Mouse (Mus musculus) liver, adult 2 months (tissue): ENCODE measurements at regions not wholly inside any gene's neighbourhood (a gene's known extent, or its start where the extent isn't known, plus 50 kb on each side); places are given as distances from the start of the nearest gene placed in this dataset.

Experiments used
- DNase-seq: peaks from one replicate; pipeline ENCODE4 v3.0.0-alpha.2; 2011; ENCODE audit warnings: low read depth, low spot score; ENCODE audit errors: extremely low read depth
- H3K27ac ChIP-seq: fragments of 200-500 bp; replicated peaks from 2 replicates; pipeline ENCODE4 v1.5.1; 2012; ENCODE audit warnings: low read depth, mild to moderate bottlenecking, control low read depth, inconsistent platforms, low read length; ENCODE audit not compliant: insufficient read depth
- H3K27me3 ChIP-seq: fragments of 200-500 bp; 2 replicates; pipeline ENCODE4 v1.6.1; 2012; ENCODE audit warnings: mild to moderate bottlenecking, moderate library complexity, low read length, inconsistent platforms; ENCODE audit not compliant: control insufficient read depth, insufficient read depth
- H3K36me3 ChIP-seq: fragments of 200-500 bp; 2 replicates; pipeline ENCODE4 v1.6.1; 2012; ENCODE audit warnings: low read length, inconsistent platforms; ENCODE audit not compliant: control insufficient read depth, insufficient read depth
- H3K4me1 ChIP-seq: fragments of 200-500 bp; 2 replicates; pipeline ENCODE4 v1.6.1; 2011; ENCODE audit warnings: low read length; ENCODE audit not compliant: control insufficient read depth, insufficient read depth
- H3K4me3 ChIP-seq: fragments of 200-500 bp; 2 replicates; pipeline ENCODE4 v1.5.1; 2011; ENCODE audit warnings: low read depth, mild to moderate bottlenecking, control low read depth, low read length, moderate library complexity; ENCODE audit not compliant: insufficient read depth
- H3K79me2 ChIP-seq: fragments of 200-500 bp; 2 replicates; pipeline ENCODE4 v1.6.1; 2012; ENCODE audit warnings: inconsistent platforms, mild to moderate bottlenecking, low read length, moderate library complexity; ENCODE audit not compliant: control insufficient read depth, insufficient read depth
- H3K9ac ChIP-seq: fragments of 200-500 bp; 2 replicates; pipeline ENCODE4 v1.6.1; 2012; ENCODE audit warnings: low read depth, mild to moderate bottlenecking, control low read depth, inconsistent platforms, low read length
- CTCF ChIP-seq: fragments of 200-500 bp; IDR thresholded peaks from 2 replicates; pipeline ENCODE4 v1.5.1; 2011; ENCODE audit warnings: low read depth, low read length, control low read depth
- POLR2A ChIP-seq: fragments of 200-500 bp; IDR thresholded peaks from 2 replicates; pipeline ENCODE4 v1.6.1; 2011; ENCODE audit warnings: low read length, control low read depth; ENCODE audit not compliant: insufficient read depth; ENCODE audit errors: extremely low read depth
- WGBS: fragments of 180-500 bp; shearing (Covaris S2); methylation state at CpG from one replicate; pipeline ENCODE4 v1.1.7; 2018; 5-methylcytosine and 5-hydroxymethylcytosine counted together

DNA sequence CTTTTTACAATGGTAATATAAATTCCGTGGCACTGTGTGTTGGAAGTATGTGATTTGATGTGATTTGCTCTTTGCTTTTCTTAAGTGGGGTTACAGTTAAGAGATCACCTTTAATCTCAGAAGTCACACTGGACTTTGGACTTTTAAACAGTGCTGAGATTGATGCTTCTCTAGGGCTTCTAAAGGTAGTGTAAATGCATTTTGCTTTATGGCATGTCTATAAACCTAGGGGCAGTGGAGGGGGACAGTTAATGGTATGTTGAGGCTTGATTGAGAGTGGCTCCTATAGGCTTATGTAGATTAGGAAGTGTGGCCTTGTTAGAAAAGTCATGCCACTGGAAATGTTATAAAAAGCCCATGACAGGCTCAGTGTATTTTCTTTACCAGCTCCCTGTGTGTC, 735.3 kb downstream of the Nap1l3 start:
- H3K4me3 ChIP-seq, result no peak overlapping the region
- H3K9ac ChIP-seq, result no peak overlapping the region
- no peaks in the 10 kb centered on the region for H3K79me2 ChIP-seq
- no peak overlapping the region for H3K27ac ChIP-seq
- no peaks in the 10 kb centered on the region for H3K4me1 ChIP-seq
- no peaks in the 10 kb centered on the region for H3K27me3 ChIP-seq
- TF ChIP-seq CTCF (no peak), POLR2A (no peak)
- H3K36me3 ChIP-seq, result no peaks in the 10 kb centered on the region
- WGBS, result 65% methylated on average over 1 of the region's 1 CpGs
- DNase-seq, result no peak

DNA sequence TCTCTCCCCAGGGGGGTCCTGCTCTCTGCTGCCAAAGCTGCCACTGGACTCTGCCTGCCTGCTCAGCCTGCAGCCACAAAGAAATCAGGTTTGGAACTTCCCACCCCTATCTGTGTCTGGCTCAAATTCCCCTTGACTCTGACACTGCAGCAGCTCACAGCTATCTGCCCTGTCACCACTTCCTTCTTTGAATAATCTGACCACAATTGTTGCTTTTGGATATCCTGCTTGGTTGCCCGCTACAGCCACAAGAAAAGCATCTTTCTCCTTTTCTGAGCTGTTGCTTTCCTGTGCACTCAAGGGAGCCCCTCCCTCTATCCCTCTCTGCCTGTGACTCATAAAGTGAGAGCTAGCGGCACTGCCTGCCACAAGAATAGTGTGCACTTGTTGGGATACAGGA, 742.6 kb downstream of the Nap1l3 start:
- no peak for DNase-seq
- Histone ChIP-seq H3K4me1 (no peaks in the 10 kb centered on the region), H3K79me2 (no peaks in the 10 kb centered on the region), H3K27me3 (no peaks in the 10 kb centered on the region), H3K9ac (no peak overlapping the region), H3K36me3 (no peaks in the 10 kb centered on the region), H3K4me3 (no peak overlapping the region), H3K27ac (no peak overlapping the region)
- TF ChIP-seq CTCF (no peak), POLR2A (no peak)
- WGBS, result 61% methylated on average over 2 of the region's 2 CpGs

DNA sequence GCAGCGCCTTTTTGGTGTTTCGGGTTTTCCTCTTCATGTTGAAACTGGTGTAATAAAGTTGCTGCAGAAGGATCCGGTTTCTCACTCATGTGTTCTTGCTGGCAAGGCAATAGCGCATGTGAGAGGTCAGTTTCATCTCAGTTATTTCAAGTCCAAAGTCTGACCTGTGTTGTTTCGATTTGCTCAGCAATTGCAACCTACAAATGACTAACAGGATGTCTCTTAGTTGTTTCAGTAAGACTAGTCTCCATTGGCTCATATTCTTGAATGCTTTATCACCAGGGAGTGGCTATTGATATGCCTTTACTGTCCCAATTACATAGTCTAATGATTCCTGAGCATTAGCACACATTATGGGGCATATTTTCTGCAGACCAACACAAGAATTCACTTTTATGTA, 751.7 kb downstream of the Nap1l3 start:
- H3K9ac ChIP-seq, result no peak overlapping the region
- no peak for TF ChIP-seq POLR2A
- TF ChIP-seq CTCF, result no peak
- 76% methylated on average over 5 of the region's 5 CpGs for WGBS

DNA sequence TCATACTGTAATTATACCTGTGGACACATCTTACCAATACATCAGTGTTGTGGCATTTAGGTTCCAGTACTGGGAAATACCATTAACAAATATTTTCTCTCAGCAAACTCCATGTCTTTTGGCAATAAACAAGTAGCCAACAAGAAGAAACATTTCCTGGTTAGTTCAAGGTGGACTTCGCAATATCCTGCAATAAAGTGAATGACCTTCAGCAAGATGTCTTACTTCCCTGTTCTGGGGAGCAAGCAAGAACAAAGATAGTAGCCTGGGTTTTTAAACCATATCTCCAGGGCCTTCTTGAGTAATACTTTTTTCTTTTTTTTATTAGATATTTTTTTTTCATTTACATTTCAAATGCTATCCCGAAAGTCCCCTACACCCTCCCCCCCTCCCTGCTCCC, 760.0 kb downstream of the Nap1l3 start:
- DNase-seq, result no peak
- WGBS, result 98% methylated on average over 2 of the region's 2 CpGs
- Histone ChIP-seq H3K4me3 (no peak overlapping the region), H3K79me2 (no peaks in the 10 kb centered on the region), H3K4me1 (no peaks in the 10 kb centered on the region), H3K27ac (no peak overlapping the region), H3K27me3 (no peaks in the 10 kb centered on the region), H3K9ac (no peak overlapping the region), H3K36me3 (no peaks in the 10 kb centered on the region)
- no peak for TF ChIP-seq CTCF
- no peak for TF ChIP-seq POLR2A

More for the DNA sequence above, 751.7 kb downstream of the Nap1l3 start:
- no peaks in the 10 kb centered on the region for H3K4me1 ChIP-seq
- H3K27ac ChIP-seq, result no peak overlapping the region
- no peaks in the 10 kb centered on the region for H3K79me2 ChIP-seq
- no peaks in the 10 kb centered on the region for H3K27me3 ChIP-seq
- H3K4me3 ChIP-seq, result no peak overlapping the region
- DNase-seq, result peak; percentile 71
- no peaks in the 10 kb centered on the region for H3K36me3 ChIP-seq

DNA sequence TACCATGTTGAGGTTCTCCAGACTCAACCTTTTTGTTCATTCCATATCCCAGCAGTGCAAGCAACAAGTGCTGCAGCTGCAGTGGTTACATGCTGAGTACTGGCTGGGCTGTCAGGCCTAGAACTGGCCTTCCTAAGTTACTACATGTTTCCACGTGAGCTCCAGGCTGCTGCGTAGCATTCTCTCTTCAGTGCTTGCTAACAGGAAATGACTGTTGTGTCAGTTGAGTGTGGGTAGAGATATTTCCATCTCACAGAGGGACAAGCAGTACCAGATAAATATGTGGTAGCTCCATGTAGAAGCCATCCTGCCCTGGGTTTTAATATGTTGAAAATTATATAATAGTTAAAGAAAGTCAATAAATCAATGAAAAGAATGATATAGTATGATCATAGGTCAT, 785.1 kb downstream of the Nap1l3 start:
- Histone ChIP-seq H3K9ac (no peak overlapping the region), H3K27ac (no peak overlapping the region), H3K79me2 (no peaks in the 10 kb centered on the region), H3K27me3 (no peaks in the 10 kb centered on the region), H3K4me3 (no peak overlapping the region), H3K4me1 (no peaks in the 10 kb centered on the region), H3K36me3 (no peaks in the 10 kb centered on the region)
- 80% methylated on average over 2 of the region's 2 CpGs for WGBS
- DNase-seq, result no peak
- TF ChIP-seq CTCF, result no peak
- TF ChIP-seq POLR2A, result no peak

DNA sequence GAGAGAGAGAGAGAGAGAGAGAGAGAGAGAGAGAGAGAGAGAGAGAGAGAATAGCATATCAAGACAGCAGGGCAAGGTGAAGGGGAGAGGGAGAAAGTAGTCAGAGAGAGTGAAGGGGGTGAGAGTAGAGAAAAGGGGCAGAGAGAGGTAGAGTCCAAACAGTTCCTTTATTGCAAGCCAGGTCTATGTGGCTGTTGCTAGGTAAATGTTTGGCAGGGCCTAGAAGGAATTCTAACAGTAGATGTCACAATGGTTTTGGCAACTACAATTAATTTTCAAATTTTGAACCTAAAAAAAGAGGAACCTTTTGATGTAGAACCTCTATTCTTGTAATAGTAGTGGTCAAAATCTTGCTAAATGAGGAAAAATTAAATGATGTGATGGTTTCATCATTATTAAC, 804.3 kb downstream of the Nap1l3 start:
- Histone ChIP-seq H3K4me3 (no peak overlapping the region), H3K79me2 (no peaks in the 10 kb centered on the region), H3K27me3 (no peaks in the 10 kb centered on the region), H3K9ac (no peak overlapping the region), H3K4me1 (no peaks in the 10 kb centered on the region), H3K27ac (no peak overlapping the region), H3K36me3 (no peaks in the 10 kb centered on the region)
- DNase-seq, result no peak
- no peak for TF ChIP-seq CTCF
- TF ChIP-seq POLR2A, result no peak
